9 mouse cellular contexts compared by ENCODE assay signal in genomic region chr10:64087936-64088773, GRCm38 (mm10). TPM values are rescaled to one million over a fixed set of nuclear protein-coding genes. Genes with fewer than 3 reads are reported as not detected.
DNase-seq lines count a peak whose midpoint lies in the region; ATAC-seq and TF ChIP-seq lines count a peak whose summit lies in the region.
"Had no signal": no experiment of that assay in that cellular context is flagged by ENCODE, and none has a peak within 500 bp of the region (broad histone marks: within the 10 kb centered on the region; RNA-seq: fewer than 3 reads in every experiment).

No protein-coding gene starts in this region.

- H3K27me3 ChIP-seq in heart, embryonic 13.5 days (replicated peaks), result peaks cover 19% of the 10 kb centered on the region
- peaks cover 12% of the 10 kb centered on the region for H3K27me3 ChIP-seq in heart, embryonic 15.5 days
- H3K27me3 ChIP-seq in limb, embryonic 14.5 days (ENCODE audit: control insufficient read depth, insufficient read depth, low read length), result peaks cover 42% of the 10 kb centered on the region

- TF ChIP-seq POLR2A in limb, embryonic 14.5 days (IDR thresholded peaks at IDR 0.05; ENCODE audit: borderline replicate concordance, extremely low read depth, insufficient read depth, insufficient read length), result no peak

- H3K9ac ChIP-seq in heart, embryonic 13.5 days, result peak overlapping the region; percentile 73
- H3K9ac ChIP-seq in heart, embryonic 15.5 days, result 0 out of 2 replicates have a peak overlapping the region, but pooled peaks have one; percentile 31
- peak overlapping the region; percentile 40 for H3K9ac ChIP-seq in limb, embryonic 14.5 days (ENCODE audit: low read depth, low read length, severe bottlenecking)

- peak overlapping the region; percentile 50 for H3K4me3 ChIP-seq in heart, embryonic 13.5 days
- H3K4me3 ChIP-seq in heart, embryonic 15.5 days, result peak overlapping the region; percentile 41
- peak overlapping the region; percentile 36 for H3K4me3 ChIP-seq in limb, embryonic 14.5 days (replicated peaks; ENCODE audit: low read length)

- H3K36me3 ChIP-seq in heart, embryonic 13.5 days, result no peaks in the 10 kb centered on the region
- H3K36me3 ChIP-seq in heart, embryonic 15.5 days, result no peaks in the 10 kb centered on the region
- no peaks in the 10 kb centered on the region for H3K36me3 ChIP-seq in limb, embryonic 14.5 days (ENCODE audit: control insufficient read depth, insufficient read depth, low read length)

- DNase-seq in heart, postnatal 4 days, result no peak
- DNase-seq in cerebellum, postnatal 10 days, result peak; percentile 63 to 71
- no peak for DNase-seq in limb, embryonic 14.5 days (ENCODE audit: low spot score)
- peak; percentile 55 to 56 for DNase-seq in right cerebral cortex, postnatal 10 days (ENCODE audit: low spot score in 2 of 2)
- DNase-seq in kidney, adult 8-10 months, result no peak
- no peak for DNase-seq in adrenal gland, postnatal 14 days

- 7% methylated on average over 26 of the region's 26 CpGs for WGBS in heart, embryonic 13.5 days
- WGBS in heart, embryonic 15.5 days, result 9% methylated on average over 26 of the region's 26 CpGs
- 4% methylated on average over 25 of the region's 26 CpGs for WGBS in limb, embryonic 14.5 days

- no peak for ATAC-seq in heart, embryonic 13.5 days (ENCODE audit: extremely low read depth, insufficient number of reproducible peaks, low FRiP score, low TSS enrichment)
- ATAC-seq in heart, embryonic 15.5 days (replicated peaks; ENCODE audit: insufficient number of reproducible peaks, insufficient read depth, low FRiP score, low read depth), result no peak
- no peak for ATAC-seq in limb, embryonic 14.5 days (ENCODE audit: low FRiP score, low read depth)

- H3K4me2 ChIP-seq in heart, embryonic 13.5 days, result peak overlapping the region; percentile 74
- peak overlapping the region; percentile 71 for H3K4me2 ChIP-seq in heart, embryonic 15.5 days
- peak overlapping the region; percentile 60 for H3K4me2 ChIP-seq in limb, embryonic 14.5 days (replicated peaks; ENCODE audit: low read depth, low read length, severe bottlenecking)

- H3K4me1 ChIP-seq in heart, embryonic 13.5 days, result peaks cover 28% of the 10 kb centered on the region
- peaks cover 30% of the 10 kb centered on the region for H3K4me1 ChIP-seq in heart, embryonic 15.5 days (replicated peaks)
- peaks cover 10% of the 10 kb centered on the region for H3K4me1 ChIP-seq in limb, embryonic 14.5 days (ENCODE audit: control insufficient read depth, insufficient read depth, low read length)

- H3K9me3 ChIP-seq in heart, embryonic 13.5 days, result no peaks in the 10 kb centered on the region
- no peaks in the 10 kb centered on the region for H3K9me3 ChIP-seq in heart, embryonic 15.5 days (replicated peaks)
- no peaks in the 10 kb centered on the region for H3K9me3 ChIP-seq in limb, embryonic 14.5 days (ENCODE audit: control insufficient read depth, low read length)

- H3K27ac ChIP-seq in heart, embryonic 13.5 days (replicated peaks), result no peak overlapping the region
- no peak overlapping the region for H3K27ac ChIP-seq in heart, embryonic 15.5 days
- H3K27ac ChIP-seq in limb, embryonic 14.5 days (replicated peaks; ENCODE audit: low read depth, low read length), result no peak overlapping the region

RNA-seq across cellular contexts. Expression of gene Lrrtm3, which starts 1.9 kb away (rescaled TPM):
- polyA plus RNA-seq in heart, embryonic 13.5 days (2015; fragmentation: Nextera tagmentation; extraction: Ambion mirVana), result 0.83 and 1.4 TPM in 2 replicates
- under 1 TPM; 0.14 to 0.36 TPM for total RNA-seq in heart, postnatal 4 days (2021)
- polyA plus RNA-seq in heart, embryonic 15.5 days (2015; fragmentation: Nextera tagmentation; extraction: Ambion mirVana), result 1.5 TPM in 2 replicates
- polyA plus RNA-seq in limb, embryonic 14.5 days (2012; rRNA removed), result 1.1 and 2.1 TPM in 2 replicates
- 1.8 and 1.9 TPM in 2 replicates for polyA plus RNA-seq in limb, embryonic 14.5 days (2014; fragmentation: Nextera tagmentation; extraction: Ambion mirVana)
- 0.30 and 1.2 TPM in 2 replicates for total RNA-seq in adrenal gland, postnatal 14 days (2021)
- polyA plus RNA-seq: liver, embryonic 16.5 days had no signal

Comparison
In these comparisons a context has a peak if more than half of its experiments do, and no peak if none do; other contexts are left out.
1. DNase-seq: peak in cerebellum, postnatal 10 days (2 of 2) and right cerebral cortex, postnatal 10 days (2 of 2); none in heart, postnatal 4 days (single experiment), limb, embryonic 14.5 days (single experiment), kidney, adult 8-10 months (0 of 2) and adrenal gland, postnatal 14 days (single experiment).
2. Peak in every context shown above with its lines, with median percentiles within 50 percentile points of each other: H3K4me2 ChIP-seq, H3K4me3 ChIP-seq and H3K9ac ChIP-seq.